Mouse (Mus musculus) bone marrow macrophage, adult 2 months (primary cell): Measurements from ENCODE around the gene Pla2g1b.

ENCODE experiments used
- CTCF ChIP-seq: IDR thresholded peaks from 2 replicates; pipeline ENCODE4 v1.5.1; 2012; ENCODE audit warnings: low read depth, mild to moderate bottlenecking, low read length, moderate library complexity
- POLR2A ChIP-seq: IDR thresholded peaks from 2 replicates; pipeline ENCODE4 v1.6.1; 2012; ENCODE audit warnings: mild to moderate bottlenecking, low read depth, low read length, borderline replicate concordance

DNA sequence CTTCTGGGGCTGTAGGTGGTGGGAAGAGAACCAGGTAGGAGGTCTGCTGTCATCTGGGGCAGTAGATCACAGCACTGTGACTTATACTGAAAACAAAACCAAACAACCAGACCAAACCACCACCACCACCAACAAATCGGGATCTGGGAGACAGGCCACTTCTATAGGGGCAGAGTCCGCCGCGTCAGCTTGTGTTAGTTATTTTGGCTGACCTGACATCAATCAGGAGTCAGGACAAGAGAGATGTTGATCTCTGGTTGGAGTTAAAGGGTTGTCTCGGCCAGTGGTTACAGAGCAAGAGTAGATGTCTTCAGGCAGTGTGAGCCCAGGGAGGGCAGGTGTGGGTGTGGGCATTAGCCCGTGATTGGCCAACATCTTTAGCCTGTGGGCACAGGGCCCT, 48.3 kb downstream of the Pla2g1b start:
- TF ChIP-seq POLR2A = no peak
- TF ChIP-seq CTCF = no peak
